Mouse (Mus musculus): ENCODE results near the gene Gtf3c4.

Gtf3c4 gene

GRCm38 (mm10) chr2:28840222-28840951 is at the start of gene Gtf3c4, which contains the start of gene Ddx31:
TSS of gene Gtf3c4 (minus strand) at chr2:28840360.
TSS of gene Ddx31 (plus strand) at chr2:28840406.
- DNase-seq, result peak; percentile 97

GRCm38 (mm10) chr2:28884914-28885313 is 44.8 kb upstream of the Gtf3c4 start:
- DNase-seq, result no peak

- DNase-seq, result no peak
Observed at GRCm38 (mm10) chr2:28882826-28883485, 42.8 kb upstream of the Gtf3c4 start.

GRCm38 (mm10) chr2:28882047-28882446 is 41.9 kb upstream of the Gtf3c4 start:
- DNase-seq, result no peak

- DNase-seq, result peak; percentile 35 to 66
Observed at GRCm38 (mm10) chr2:28881275-28881674, 41.1 kb upstream of the Gtf3c4 start.

GRCm38 (mm10) chr2:28875554-28875953 is 35.4 kb upstream of the Gtf3c4 start:
- no peak for DNase-seq

- peak; percentile 75 to 77 for DNase-seq
Observed at GRCm38 (mm10) chr2:28867495-28867894, 27.3 kb upstream of the Gtf3c4 start.

- no peak for DNase-seq
Observed at GRCm38 (mm10) chr2:28863857-28864256, 23.7 kb upstream of the Gtf3c4 start.

GRCm38 (mm10) chr2:28860678-28861423 is 20.7 kb upstream of the Gtf3c4 start:
- DNase-seq, result no peak

GRCm38 (mm10) chr2:28859303-28859702 is 19.1 kb upstream of the Gtf3c4 start:
- no peak for DNase-seq

- DNase-seq, result no peak
Observed at GRCm38 (mm10) chr2:28855773-28856172, 15.6 kb upstream of the Gtf3c4 start.

- DNase-seq, result no peak
Observed at GRCm38 (mm10) chr2:28852594-28852993, 12.4 kb upstream of the Gtf3c4 start.

- DNase-seq, result no peak
Observed at GRCm38 (mm10) chr2:28848879-28849278, 8.7 kb upstream of the Gtf3c4 start.

- no peak for DNase-seq
Observed at GRCm38 (mm10) chr2:28842042-28842441, 1.9 kb upstream of the Gtf3c4 start.

GRCm38 (mm10) chr2:28839501-28840221 is 499 bp downstream of the Gtf3c4 start:
- no peak for DNase-seq

GRCm38 (mm10) chr2:28836181-28836940 is 3.8 kb downstream of the Gtf3c4 start:
- DNase-seq, result peak; percentile 52 to 70

- DNase-seq, result peak; percentile 14 to 33
Observed at GRCm38 (mm10) chr2:28829265-28829664, 10.9 kb downstream of the Gtf3c4 start.

- no peak for DNase-seq
Observed at GRCm38 (mm10) chr2:28818866-28819265, 21.3 kb downstream of the Gtf3c4 start.

GRCm38 (mm10) chr2:28810260-28811013 is 29.7 kb downstream of the Gtf3c4 start:
- DNase-seq, result no peak

GRCm38 (mm10) chr2:28808841-28809240 is 31.3 kb downstream of the Gtf3c4 start:
- no peak for DNase-seq

- peak in 1 of 2 experiments; percentile 33 for DNase-seq
Observed at GRCm38 (mm10) chr2:28803406-28803805, 36.8 kb downstream of the Gtf3c4 start.
